Mouse (Mus musculus) spleen, postnatal 36 days (tissue): ENCODE data around the gene Nudt14.
A peak's percentile ranks its signal among the peaks of the same experiment; 100 is the strongest.

Experiments
- DNase-seq, 2 experiments: peaks; one replicate each; pipeline ENCODE4 v3.0.0; 2022; ENCODE audit warnings: low spot score in 2 of 2, mixed read lengths in 1 of 2

The Nudt14 gene

GRCm38 (mm10) chr12:112941776-112942713, at the start of gene Nudt14:
Gene Nudt14, minus strand, starts transcription at chr12:112942124.
- peak; percentile 79 to 81 for DNase-seq

- no peak for DNase-seq
These were observed 49.5 kb upstream of the Nudt14 start for GRCm38 (mm10) chr12:112991444-112991843.

GRCm38 (mm10) chr12:112990706-112991405, 48.9 kb upstream of the Nudt14 start:
- no peak for DNase-seq

- no peak for DNase-seq
These were observed 46.0 kb upstream of the Nudt14 start for GRCm38 (mm10) chr12:112987877-112988276.

- peak in 1 of 2 experiments; percentile 21 for DNase-seq
These were observed 43.4 kb upstream of the Nudt14 start for GRCm38 (mm10) chr12:112985346-112985745.

- DNase-seq: no peak
These were observed 40.1 kb upstream of the Nudt14 start for GRCm38 (mm10) chr12:112982031-112982430.

GRCm38 (mm10) chr12:112977156-112977555, 35.2 kb upstream of the Nudt14 start:
- no peak for DNase-seq

- peak; percentile 90 to 92 for DNase-seq
These were observed 34.6 kb upstream of the Nudt14 start, which contains the start of gene Btbd6 for GRCm38 (mm10) chr12:112976371-112977073. Gene Btbd6, plus strand, starts transcription at chr12:112976482.

- DNase-seq: no peak
These were observed 32.8 kb upstream of the Nudt14 start for GRCm38 (mm10) chr12:112974736-112975135.

- DNase-seq: no peak
These were observed 27.7 kb upstream of the Nudt14 start for GRCm38 (mm10) chr12:112969616-112970015.

GRCm38 (mm10) chr12:112968943-112969342, 27.0 kb upstream of the Nudt14 start:
- no peak for DNase-seq

- DNase-seq: no peak
These were observed 23.9 kb upstream of the Nudt14 start for GRCm38 (mm10) chr12:112965783-112966182.

- DNase-seq: no peak
These were observed 19.9 kb upstream of the Nudt14 start for GRCm38 (mm10) chr12:112961872-112962271.

GRCm38 (mm10) chr12:112961428-112961827, 19.5 kb upstream of the Nudt14 start:
- DNase-seq: no peak

GRCm38 (mm10) chr12:112959421-112959820, 17.5 kb upstream of the Nudt14 start:
- peak; percentile 32 to 35 for DNase-seq

GRCm38 (mm10) chr12:112958303-112958702, 16.4 kb upstream of the Nudt14 start:
- peak in 1 of 2 experiments; percentile 31 for DNase-seq

- peak; percentile 52 to 63 for DNase-seq
These were observed 13.9 kb upstream of the Nudt14 start for GRCm38 (mm10) chr12:112955800-112956199.

GRCm38 (mm10) chr12:112952926-112953565, 11.1 kb upstream of the Nudt14 start:
- no peak for DNase-seq

GRCm38 (mm10) chr12:112952433-112952832, 10.5 kb upstream of the Nudt14 start:
- no peak for DNase-seq

GRCm38 (mm10) chr12:112951150-112951842, 9.4 kb upstream of the Nudt14 start:
- no peak for DNase-seq

GRCm38 (mm10) chr12:112950761-112951129, 8.8 kb upstream of the Nudt14 start:
- no peak for DNase-seq
